Mouse (Mus musculus) spleen, adult 2 months (tissue): ENCODE measurements around the gene Hs1bp3.

ENCODE experiments used
- CTCF ChIP-seq: fragments of 200-500 bp; IDR thresholded peaks from 2 replicates; pipeline ENCODE4 v1.5.1; 2011; ENCODE audit warnings: mild to moderate bottlenecking, inconsistent platforms; ENCODE audit not compliant: insufficient read depth, insufficient read length, insufficient replicate concordance; ENCODE audit errors: extremely low read depth
- POLR2A ChIP-seq: fragments of 200-500 bp; IDR thresholded peaks from 2 replicates; pipeline ENCODE4 v1.6.1; 2011; ENCODE audit warnings: low read depth, low read length, inconsistent platforms

DNA sequence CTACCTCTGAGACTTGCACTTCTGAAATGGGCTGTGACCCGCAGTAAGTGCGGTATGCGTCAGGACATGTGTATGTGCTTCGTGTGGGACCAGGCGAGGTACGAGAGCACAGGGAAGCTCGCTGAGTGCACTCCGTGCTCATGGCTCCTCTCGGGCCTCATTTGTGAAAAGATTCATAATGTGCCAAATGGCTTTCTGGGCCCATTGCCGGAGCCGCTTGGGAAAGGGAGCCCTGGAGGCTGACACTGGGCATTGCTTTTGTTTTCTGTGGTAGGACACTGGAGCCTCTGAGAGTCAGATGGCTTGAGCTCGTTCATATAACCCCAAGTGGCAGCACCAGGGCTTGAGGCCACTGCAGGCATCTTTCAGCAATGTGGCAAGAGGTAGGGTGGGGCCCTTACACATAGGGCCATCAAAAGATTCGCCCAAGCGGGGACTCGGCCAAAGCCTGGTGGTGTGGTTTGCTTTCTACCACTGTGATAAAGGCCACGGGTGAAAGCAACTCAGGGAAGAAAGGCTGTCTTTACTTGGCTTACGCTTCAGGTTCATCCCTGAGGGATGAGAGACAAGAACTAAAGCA lies 12.8 kb downstream of the Hs1bp3 start:
- TF ChIP-seq CTCF (no peak), POLR2A (no peak)
